Mouse (Mus musculus) limb, embryonic 11.5 days (tissue): Measurements from ENCODE around the gene Trim39. TPM values are rescaled to one million over a fixed set of nuclear protein-coding genes. Genes with fewer than 3 reads are reported as not detected.
A peak's percentile ranks its signal among the peaks of the same experiment; 100 is the strongest.
"Not testable (repeated sequence)": the region's sequence is repeated elsewhere in the genome, so short reads cannot be mapped to it uniquely, and the experiment has no call there.

Experiments used
- ATAC-seq: fragments of 200-750 bp; cut with Nextera tagmentation; 2 replicates; pipeline ENCODE4 v1.8.0; 2017; ENCODE audit warnings: low read depth; ENCODE audit not compliant: insufficient number of reproducible peaks, low FRiP score, low TSS enrichment
- DNase-seq: peaks from one replicate; pipeline ENCODE4 v3.0.0-alpha.2; 2015; ENCODE audit warnings: low spot score
- H3K27ac ChIP-seq: fragments of 300-500 bp; sonication (generic); replicated peaks from 2 replicates; pipeline ENCODE4 v1.5.1; 2014; ENCODE audit warnings: low read depth, mild to moderate bottlenecking, low read length
- H3K27me3 ChIP-seq: fragments of 300-500 bp; sonication (generic); 2 replicates; pipeline ENCODE4 v1.6.1; 2014; ENCODE audit warnings: mild to moderate bottlenecking, low read length, mixed read lengths; ENCODE audit not compliant: control insufficient read depth, insufficient read depth
- H3K36me3 ChIP-seq: fragments of 300-500 bp; sonication (generic); 2 replicates; pipeline ENCODE4 v1.6.1; 2014; ENCODE audit warnings: mild to moderate bottlenecking, low read length, moderate library complexity, mixed read lengths; ENCODE audit not compliant: control insufficient read depth, insufficient read depth
- H3K4me1 ChIP-seq: fragments of 300-500 bp; sonication (generic); 2 replicates; pipeline ENCODE4 v1.6.1; 2014; ENCODE audit warnings: low read length, mixed read lengths; ENCODE audit not compliant: control insufficient read depth, insufficient read depth
- H3K4me2 ChIP-seq: fragments of 300-500 bp; sonication (generic); 2 replicates; pipeline ENCODE4 v1.6.1; 2014; ENCODE audit warnings: low read depth, mild to moderate bottlenecking, moderate library complexity; ENCODE audit not compliant: severe bottlenecking
- H3K4me3 ChIP-seq: fragments of 300-500 bp; sonication (generic); 2 replicates; pipeline ENCODE4 v1.5.1; 2014; ENCODE audit warnings: low read depth, low read length
- H3K9ac ChIP-seq: fragments of 300-500 bp; sonication (generic); 2 replicates; pipeline ENCODE4 v1.6.1; 2014; ENCODE audit warnings: mild to moderate bottlenecking, low read length
- H3K9me3 ChIP-seq: fragments of 300-500 bp; sonication (generic); 2 replicates; pipeline ENCODE4 v1.6.1; 2016; ENCODE audit warnings: low read length; ENCODE audit not compliant: control insufficient read depth
- WGBS: fragments of 180-500 bp; shearing (Covaris S2); extraction: QIAGEN DNeasy Blood & Tissue Kit; methylation state at CpG from one replicate; pipeline ENCODE4 v1.1.7; 2014; 5-methylcytosine and 5-hydroxymethylcytosine counted together
- polyA plus RNA-seq: library from polyadenylated mRNA; unstranded; fragments of >200 nt; fragmentation: Nextera tagmentation; extraction: Ambion mirVana; gene quantifications from 2 replicates; pipeline ENCODE4 v1.2.1, GENCODE M21; 2014

Gene Trim39
- 17.9 and 22.2 TPM in 2 replicates for polyA plus RNA-seq

- no peaks in the 10 kb centered on the region for H3K27me3 ChIP-seq
- DNase-seq, result peak; percentile 84
- peak; percentile 76; the same call in 1 of the 2 replicates for ATAC-seq
- peak within 1 kb of the TSS; percentile 89 for H3K4me3 ChIP-seq
- peaks cover 7% of the 10 kb centered on the region; the same call in 1 of the 2 replicates for H3K36me3 ChIP-seq
- no peaks in the 10 kb centered on the region for H3K9me3 ChIP-seq
- peak within 1 kb of the TSS; percentile 82 for H3K27ac ChIP-seq
- peaks cover 8% of the 10 kb centered on the region; the same call in 1 of the 2 replicates for H3K4me1 ChIP-seq
- WGBS, result 1% methylated on average over 43 of the region's 43 CpGs
- H3K4me2 ChIP-seq, result peak within 1 kb of the TSS; percentile 88
- peak within 1 kb of the TSS; percentile 93 for H3K9ac ChIP-seq
These were observed at the start of gene Trim39 for GRCm38 (mm10) chr17:36271586-36272256. Trim39 (minus strand) TSS chr17:36272247.

DNA sequence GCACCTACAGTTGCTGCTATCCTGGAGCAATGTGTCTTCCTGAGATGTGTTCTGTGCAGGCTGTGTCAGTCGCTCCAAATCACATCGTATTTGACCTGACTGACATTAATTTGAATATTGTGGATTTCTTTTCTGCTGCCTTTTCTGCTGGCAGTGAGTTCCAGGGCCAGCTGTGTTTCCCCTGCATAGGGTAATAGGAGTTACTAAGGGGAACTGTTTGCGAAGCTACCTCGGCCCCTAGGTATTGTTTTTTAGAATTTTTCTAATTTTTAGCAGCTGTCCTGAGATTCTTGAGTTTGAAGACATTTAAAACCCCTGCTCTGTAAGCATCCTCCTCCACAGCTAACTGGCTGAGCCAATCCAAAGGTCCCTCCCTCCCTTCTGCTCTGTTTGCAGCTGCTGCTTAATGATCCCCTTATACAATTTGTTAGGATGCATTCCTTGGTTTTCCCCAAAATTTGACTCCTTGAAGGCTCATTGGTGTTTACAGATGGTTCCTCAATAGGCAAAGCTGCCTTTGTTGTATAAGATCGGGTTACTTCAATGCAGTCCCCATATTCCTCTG lies 43.7 kb upstream of the Trim39 start:
- no peak for ATAC-seq
- WGBS, result 24% methylated on average over 5 of the region's 5 CpGs
- Histone ChIP-seq H3K27ac (no peak overlapping the region), H3K4me2 (peak overlapping the region; percentile 82), H3K9me3 (no peaks in the 10 kb centered on the region), H3K27me3 (no peaks in the 10 kb centered on the region), H3K36me3 (no peaks in the 10 kb centered on the region), H3K9ac (no peak overlapping the region), H3K4me3 (peak overlapping the region; percentile 42), H3K4me1 (no peaks in the 10 kb centered on the region)
- DNase-seq, result no peak

- Histone ChIP-seq H3K36me3 (no peaks in the 10 kb centered on the region), H3K27me3 (no peaks in the 10 kb centered on the region), H3K4me2 (peak overlapping the region; percentile 82), H3K4me3 (peak overlapping the region; percentile 42), H3K9me3 (no peaks in the 10 kb centered on the region), H3K9ac (peak overlapping the region; percentile 36), H3K27ac (no peak overlapping the region), H3K4me1 (no peaks in the 10 kb centered on the region)
- WGBS, result under 1% methylated on average over 19 of the region's 19 CpGs
- DNase-seq (peak; percentile 50), ATAC-seq (peak; percentile 57; the same call in 1 of the 2 replicates)
These were observed 43.1 kb upstream of the Trim39 start for GRCm38 (mm10) chr17:36315041-36315688.

- H3K9ac ChIP-seq, result no peak overlapping the region
- no peaks in the 10 kb centered on the region for H3K36me3 ChIP-seq
- H3K9me3 ChIP-seq, result no peaks in the 10 kb centered on the region
- ATAC-seq (0 out of 2 replicates have a peak, but pooled peaks have one; percentile 26), DNase-seq (peak; percentile 38)
- no peaks in the 10 kb centered on the region for H3K4me1 ChIP-seq
- WGBS, result 1% methylated on average over 9 of the region's 9 CpGs
- no peak overlapping the region for H3K27ac ChIP-seq
- peak overlapping the region; percentile 42 for H3K4me3 ChIP-seq
- peak overlapping the region; percentile 82 for H3K4me2 ChIP-seq
- no peaks in the 10 kb centered on the region for H3K27me3 ChIP-seq
These were observed 42.5 kb upstream of the Trim39 start for GRCm38 (mm10) chr17:36314511-36314910.

DNA sequence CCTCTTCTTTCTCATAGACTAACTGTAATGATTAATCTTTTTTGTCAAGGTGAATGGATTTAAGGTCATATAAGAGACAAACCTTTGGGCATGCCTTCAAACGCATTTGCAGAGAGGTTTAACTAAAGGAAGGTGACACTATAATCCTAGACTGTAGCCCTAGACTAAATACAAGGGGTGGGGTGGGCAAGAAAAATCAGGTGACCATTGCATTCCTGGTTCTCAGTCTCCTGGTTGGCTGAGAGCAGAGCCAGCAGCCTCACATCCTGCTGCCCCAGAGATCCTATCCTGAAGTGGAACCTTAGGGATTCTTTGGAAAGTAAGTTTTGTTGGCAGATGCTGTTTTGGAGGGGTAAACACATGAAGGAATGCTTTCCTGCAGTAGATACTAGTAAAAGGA lies 37.2 kb upstream of the Trim39 start:
- ATAC-seq, result no peak
- H3K4me2 ChIP-seq, result no peak overlapping the region
- WGBS, result 40% methylated on average over 1 of the region's 1 CpGs

DNA sequence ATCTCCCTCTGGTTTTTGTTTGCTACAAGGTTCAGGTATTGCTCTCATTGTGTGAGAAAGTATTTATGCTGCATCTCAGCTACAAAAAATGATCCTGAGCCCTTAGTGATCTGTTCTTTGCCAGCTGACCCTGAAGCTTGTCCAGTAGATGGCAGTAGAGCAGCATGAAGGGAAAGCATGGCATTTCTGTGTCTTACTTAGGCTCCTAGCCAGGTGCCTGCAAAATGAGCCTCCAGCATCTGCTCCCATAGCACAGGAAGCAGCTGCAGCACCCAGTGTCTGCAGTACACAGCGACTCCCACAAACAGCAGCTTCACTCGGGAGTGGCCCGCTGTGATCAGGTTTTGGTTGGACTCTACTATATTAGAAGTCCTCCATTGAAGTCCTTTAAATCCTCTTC lies 36.8 kb upstream of the Trim39 start:
- H3K27me3 ChIP-seq, H3K36me3 ChIP-seq, H3K9ac ChIP-seq, ATAC-seq, H3K9me3 ChIP-seq, H3K27ac ChIP-seq, H3K4me1 ChIP-seq, H3K4me2 ChIP-seq, H3K4me3 ChIP-seq: not testable (repeated sequence)
- DNase-seq, result peak; percentile 76
- WGBS, result 2% methylated on average over 3 of the region's 3 CpGs

More for the DNA sequence above, 37.2 kb upstream of the Trim39 start:
- H3K36me3 ChIP-seq, result no peaks in the 10 kb centered on the region
- no peak for DNase-seq
- H3K4me3 ChIP-seq, result no peak overlapping the region
- H3K9ac ChIP-seq, result no peak overlapping the region
- H3K27ac ChIP-seq, result no peak overlapping the region
- no peaks in the 10 kb centered on the region for H3K27me3 ChIP-seq
- no peaks in the 10 kb centered on the region for H3K9me3 ChIP-seq
- H3K4me1 ChIP-seq, result no peaks in the 10 kb centered on the region

DNA sequence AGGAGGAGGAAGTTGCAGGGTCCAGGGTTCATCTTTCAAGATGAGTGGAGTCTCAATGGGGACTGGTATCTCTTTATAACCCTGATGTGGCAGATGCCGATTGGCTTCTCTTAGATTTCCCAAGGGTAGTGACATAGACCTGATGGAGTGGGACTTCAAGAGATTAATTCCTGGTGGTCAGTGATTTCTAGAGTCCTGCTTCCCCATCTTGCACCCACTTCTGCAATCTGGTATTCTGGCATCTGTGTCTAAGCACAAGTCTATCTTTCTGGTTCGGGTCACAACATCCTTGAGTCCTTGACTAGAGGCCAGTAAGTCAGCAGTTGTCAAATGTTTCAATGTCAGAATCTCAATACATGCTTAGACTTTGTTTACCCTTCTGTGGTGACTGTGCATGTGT lies 14.3 kb upstream of the Trim39 start, which contains the start of gene H2-M10.2:
Gene H2-M10.2, minus strand, starts transcription at position 101 of the 400 bp plus-strand sequence.
- H3K4me2 ChIP-seq, result no peak within 1 kb of the TSS
- DNase-seq, result no peak
- WGBS, result 87% methylated on average over 2 of the region's 2 CpGs
- H3K4me1 ChIP-seq, result no peaks in the 10 kb centered on the region
- no peaks in the 10 kb centered on the region for H3K36me3 ChIP-seq
- H3K27ac ChIP-seq, result no peak within 1 kb of the TSS
- no peak for ATAC-seq
- no peak within 1 kb of the TSS for H3K4me3 ChIP-seq
- no peak within 1 kb of the TSS for H3K9ac ChIP-seq
- H3K27me3 ChIP-seq, result no peaks in the 10 kb centered on the region
- 0 out of 2 replicates have a peak, but pooled peaks cover 4% of the 10 kb centered on the region for H3K9me3 ChIP-seq

DNA sequence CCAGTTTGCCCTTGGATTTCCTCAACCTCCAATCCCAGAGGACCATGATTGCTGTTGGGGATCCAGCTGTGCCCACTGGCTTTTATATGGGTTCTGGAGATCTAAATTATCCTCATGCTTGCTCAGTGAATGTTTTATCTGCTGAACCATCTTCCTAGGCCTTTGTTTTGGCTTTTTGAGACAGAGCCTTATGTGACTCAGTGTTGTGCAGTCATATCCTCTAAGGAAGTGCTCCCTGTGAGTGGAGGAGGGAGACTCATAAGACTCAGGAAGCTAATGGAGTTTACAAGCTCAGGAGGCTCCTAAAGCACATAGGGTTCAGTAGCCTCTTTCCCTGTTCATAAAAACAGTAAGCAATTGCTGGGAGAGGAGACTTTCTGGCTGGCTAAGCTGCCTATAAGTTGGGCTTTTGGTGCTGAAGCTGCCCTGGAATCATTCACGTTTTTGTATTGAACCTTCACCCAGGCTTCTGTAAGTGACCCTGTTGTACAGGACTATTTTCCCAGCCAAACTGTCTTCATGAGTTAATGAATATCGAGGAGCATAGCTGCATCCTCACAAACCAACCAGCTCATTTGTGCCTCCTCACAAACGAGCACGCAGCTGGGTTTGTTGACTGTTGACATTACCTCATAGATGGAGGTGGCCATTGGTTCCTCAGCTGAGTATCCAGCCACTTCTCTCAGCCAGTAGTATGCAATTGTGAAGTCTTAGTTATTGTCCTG lies 9.6 kb upstream of the Trim39 start:
- no peak overlapping the region for H3K4me3 ChIP-seq
- DNase-seq (no peak), ATAC-seq (no peak)
- WGBS, result 90% methylated on average over 4 of the region's 4 CpGs
- H3K9me3 ChIP-seq, result peaks cover 4% of the 10 kb centered on the region; the same call in 1 of the 2 replicates
- H3K4me2 ChIP-seq, result no peak overlapping the region
- no peak overlapping the region for H3K9ac ChIP-seq
- no peak overlapping the region for H3K27ac ChIP-seq
- no peaks in the 10 kb centered on the region for H3K27me3 ChIP-seq
- H3K36me3 ChIP-seq, result peaks cover 4% of the 10 kb centered on the region
- H3K4me1 ChIP-seq, result no peaks in the 10 kb centered on the region
